Mouse (Mus musculus) MEL (cell line): Measurements from ENCODE around the gene Tshr. TPM values are rescaled to one million over a fixed set of nuclear protein-coding genes. Genes with fewer than 3 reads are reported as not detected.

Experiments used
- DNase-seq: peaks from one replicate; pipeline ENCODE4 v3.0.0; 2011; ENCODE audit warnings: low read depth, low spot score
- H3K27ac ChIP-seq: 2 replicates; pipeline ENCODE4 v1.5.1; 2012; ENCODE audit warnings: low read depth, mild to moderate bottlenecking, control low read depth, low read length, moderate library complexity; ENCODE audit not compliant: control insufficient read depth
- H3K27me3 ChIP-seq, 2 experiments: fragments of 150-350 bp in 1 of 2; sonication (generic) in 1 of 2; 2 replicates each; pipeline ENCODE4 v1.6.1; 2012; ENCODE audit warnings: low read length in 2 of 2, mild to moderate bottlenecking in 2 of 2, improper control_type of control experiment in 1 of 2, moderate library complexity in 1 of 2; ENCODE audit not compliant: insufficient read depth in 2 of 2, control insufficient read depth in 1 of 2
- H3K36me3 ChIP-seq, 2 experiments: 2 replicates each; pipeline ENCODE4 v1.6.1; 2012 to 2014; ENCODE audit warnings: low read length in 2 of 2, improper control_type of control experiment in 1 of 2, inconsistent platforms in 1 of 2, mild to moderate bottlenecking in 1 of 2; ENCODE audit not compliant: insufficient read depth in 2 of 2, control insufficient read depth in 1 of 2
- H3K4me1 ChIP-seq, 2 experiments: fragments of 150-350 bp in 1 of 2; sonication (generic) in 1 of 2; 2 replicates each; pipeline ENCODE4 v1.6.1; 2012; ENCODE audit warnings: low read length in 2 of 2, improper control_type of control experiment in 1 of 2, mild to moderate bottlenecking in 1 of 2; ENCODE audit not compliant: insufficient read depth in 2 of 2, control insufficient read depth in 1 of 2
- H3K4me3 ChIP-seq, 2 experiments: fragments of 150-350 bp in 1 of 2; sonication (generic) in 1 of 2; 2 replicates each; pipeline ENCODE4 v1.5.1; 2012; ENCODE audit warnings: low read depth in 2 of 2, low read length in 2 of 2, mild to moderate bottlenecking in 2 of 2, moderate library complexity in 2 of 2, control low read depth in 1 of 2, improper control_type of control experiment in 1 of 2; ENCODE audit not compliant: control insufficient read depth in 1 of 2, insufficient read depth in 1 of 2
- H3K79me2 ChIP-seq: 2 replicates; pipeline ENCODE4 v1.6.1; 2012; ENCODE audit warnings: mild to moderate bottlenecking, low read length, moderate library complexity; ENCODE audit not compliant: control insufficient read depth, poor library complexity, insufficient read depth
- H3K9ac ChIP-seq: 2 replicates; pipeline ENCODE4 v1.6.1; 2012; ENCODE audit warnings: low read depth, mild to moderate bottlenecking, control low read depth, low read length, moderate library complexity; ENCODE audit not compliant: control insufficient read depth, poor library complexity, severe bottlenecking
- H3K9me3 ChIP-seq: fragments of 150-350 bp; sonication (generic); replicated peaks from 2 replicates; pipeline ENCODE4 v1.6.1; 2012; ENCODE audit warnings: mild to moderate bottlenecking, low read length, improper control_type of control experiment, moderate library complexity; ENCODE audit not compliant: insufficient read depth
- BHLHE40 ChIP-seq: IDR thresholded peaks from 2 replicates; pipeline ENCODE4 v1.6.1; 2012; ENCODE audit warnings: low read depth, mild to moderate bottlenecking, inconsistent platforms, low read length, improper control_type of control experiment, borderline replicate concordance
- CHD1 ChIP-seq: IDR thresholded peaks from 2 replicates; pipeline ENCODE4 v1.6.1; 2012; ENCODE audit warnings: low read depth, mild to moderate bottlenecking, inconsistent platforms, low read length, improper control_type of control experiment
- CTCF ChIP-seq, 3 experiments: IDR thresholded peaks in 2 of 3; conservative IDR thresholded peaks in 1 of 3; 2 replicates each; pipeline ENCODE4 v1.5.1; 2011 to 2012; ENCODE audit warnings: low read length in 3 of 3, low read depth in 2 of 3, mild to moderate bottlenecking in 2 of 3, improper control_type of control experiment in 1 of 3, inconsistent platforms in 1 of 3, mixed read lengths in 1 of 3, moderate library complexity in 1 of 3; ENCODE audit not compliant: control insufficient read depth in 1 of 3, insufficient read depth in 1 of 3, poor library complexity in 1 of 3, severe bottlenecking in 1 of 3
- ELF1 ChIP-seq: IDR thresholded peaks from 2 replicates; pipeline ENCODE4 v1.6.1; 2014; ENCODE audit warnings: low read depth, mild to moderate bottlenecking, inconsistent platforms, low read length, improper control_type of control experiment, moderate library complexity
- GABPA ChIP-seq: IDR thresholded peaks from 2 replicates; pipeline ENCODE4 v1.6.1; 2012; ENCODE audit warnings: low read depth, mild to moderate bottlenecking, inconsistent platforms, low read length, improper control_type of control experiment, moderate library complexity
- GATA1 ChIP-seq: IDR thresholded peaks from 2 replicates; pipeline ENCODE4 v1.6.1; 2011; ENCODE audit warnings: low read depth, low read length, improper control_type of control experiment
- HCFC1 ChIP-seq: IDR thresholded peaks from 2 replicates; pipeline ENCODE4 v1.6.1; 2012; ENCODE audit warnings: low read depth, mild to moderate bottlenecking, inconsistent platforms, low read length, improper control_type of control experiment, moderate library complexity
- KAT2A ChIP-seq: conservative IDR thresholded peaks from 2 replicates; pipeline ENCODE4 v1.6.1; 2012; ENCODE audit warnings: low read depth, low read length, improper control_type of control experiment, inconsistent platforms
- MAFK ChIP-seq: IDR thresholded peaks from 2 replicates; pipeline ENCODE4 v1.6.1; 2011; ENCODE audit warnings: low read depth, mild to moderate bottlenecking, low read length, improper control_type of control experiment, borderline replicate concordance
- MXI1 ChIP-seq: IDR thresholded peaks from 2 replicates; pipeline ENCODE4 v1.6.1; 2011; ENCODE audit warnings: mild to moderate bottlenecking, low read depth, low read length, improper control_type of control experiment
- MYB ChIP-seq: IDR thresholded peaks from 2 replicates; pipeline ENCODE4 v1.6.1; 2011; ENCODE audit warnings: mild to moderate bottlenecking, low read depth, low read length, improper control_type of control experiment
- NRF1 ChIP-seq: IDR thresholded peaks from 2 replicates; pipeline ENCODE4 v1.6.1; 2014; ENCODE audit warnings: low read depth, mild to moderate bottlenecking, inconsistent platforms, low read length, improper control_type of control experiment, moderate library complexity; ENCODE audit not compliant: poor library complexity, insufficient read depth, severe bottlenecking
- POLR2A ChIP-seq, 2 experiments: IDR thresholded peaks; 2 replicates each; pipeline ENCODE4 v1.6.1; 2011 to 2012; ENCODE audit warnings: low read length in 2 of 2, mild to moderate bottlenecking in 2 of 2, control low read depth in 1 of 2, improper control_type of control experiment in 1 of 2, low read depth in 1 of 2, moderate library complexity in 1 of 2; ENCODE audit not compliant: control insufficient read depth in 1 of 2, insufficient read depth in 1 of 2, poor library complexity in 1 of 2
- POLR2AphosphoS5 ChIP-seq: IDR thresholded peaks from 2 replicates; pipeline ENCODE4 v1.6.1; 2012; ENCODE audit warnings: low read depth, borderline replicate concordance, mild to moderate bottlenecking, inconsistent platforms, low read length, moderate library complexity, mixed read lengths
- RAD21 ChIP-seq: IDR thresholded peaks from 2 replicates; pipeline ENCODE4 v1.6.1; 2011; ENCODE audit warnings: mild to moderate bottlenecking, low read depth, low read length, improper control_type of control experiment
- RCOR1 ChIP-seq: IDR thresholded peaks from 2 replicates; pipeline ENCODE4 v1.6.1; 2012; ENCODE audit warnings: low read depth, mild to moderate bottlenecking, inconsistent platforms, low read length, improper control_type of control experiment
- SMC3 ChIP-seq: IDR thresholded peaks from 2 replicates; pipeline ENCODE4 v1.6.1; 2011; ENCODE audit warnings: low read depth, low read length, improper control_type of control experiment
- TAL1 ChIP-seq: IDR thresholded peaks from 2 replicates; pipeline ENCODE4 v1.6.1; 2012; ENCODE audit warnings: mild to moderate bottlenecking, inconsistent platforms, low read length, moderate library complexity, mixed read lengths
- TBP ChIP-seq: IDR thresholded peaks from 2 replicates; pipeline ENCODE4 v1.8.0; 2011; ENCODE audit warnings: low read depth, low read length, improper control_type of control experiment
- UBTF ChIP-seq: IDR thresholded peaks from 2 replicates; pipeline ENCODE4 v1.6.1; 2012; ENCODE audit warnings: low read depth, mild to moderate bottlenecking, inconsistent platforms, low read length, improper control_type of control experiment, moderate library complexity, borderline replicate concordance; ENCODE audit not compliant: insufficient read depth
- ZC3H11A ChIP-seq: IDR thresholded peaks from 2 replicates; pipeline ENCODE4 v1.6.1; 2012; ENCODE audit warnings: low read depth, mild to moderate bottlenecking, inconsistent platforms, low read length, improper control_type of control experiment
- ZMIZ1 ChIP-seq: IDR thresholded peaks from 2 replicates; pipeline ENCODE4 v1.6.1; 2012; ENCODE audit warnings: low read depth, mild to moderate bottlenecking, inconsistent platforms, low read length, improper control_type of control experiment, moderate library complexity
- polyA plus RNA-seq, 2 experiments: library from polyadenylated mRNA; stranded (reverse) in 1 of 2; unstranded in 1 of 2; fragments of >175 nt in 1 of 2; fragments of >200 nt in 1 of 2; gene quantifications; 2 replicates each; pipeline versions ENCODE4 v1.2.1 to v1.2.4; 2012; ENCODE audit warnings: low replicate concordance in 2 of 2, low read depth in 1 of 2; ENCODE audit not compliant: insufficient read length in 2 of 2, insufficient read depth in 1 of 2, missing spikeins in 1 of 2
- total RNA-seq: library from RNA; depleted of rRNA; stranded (reverse); fragments of 300-350 nt; gene quantifications from 2 replicates; pipeline ENCODE4 v1.2.3, GENCODE M21; 2012

Gene Tshr
- total and polyA plus RNA-seq, 3 experiments, result not detected

- H3K4me1 ChIP-seq, result peaks cover 0 to 4% of the 10 kb centered on the region in 2 experiments; a peak in 1 of 4 replicates
- no peak overlapping the region for H3K4me3 ChIP-seq
- no peaks in the 10 kb centered on the region; a peak in 1 of 4 replicates for H3K36me3 ChIP-seq
- H3K9ac ChIP-seq, result no peak overlapping the region
- no peaks in the 10 kb centered on the region for H3K27me3 ChIP-seq
- H3K27ac ChIP-seq, result no peak overlapping the region
- TF ChIP-seq GATA1, result no peak
- TF ChIP-seq MAFK, result no peak
- TF ChIP-seq UBTF, result no peak
- TF ChIP-seq RCOR1, result no peak
- no peak for TF ChIP-seq ZMIZ1
- no peak for TF ChIP-seq POLR2A (IDR thresholded peaks at IDR 0.05; ENCODE audit: control insufficient read depth in 1 of 2, insufficient read depth in 1 of 2, low read depth in 1 of 2, low read length in 2 of 2, poor library complexity in 1 of 2)
- no peak for TF ChIP-seq KAT2A
- TF ChIP-seq TAL1, result no peak
- no peak for TF ChIP-seq GABPA
- no peak for TF ChIP-seq POLR2AphosphoS5
- TF ChIP-seq MXI1, result no peak
- no peaks in the 10 kb centered on the region for H3K9me3 ChIP-seq
- no peak for DNase-seq
- no peaks in the 10 kb centered on the region for H3K79me2 ChIP-seq
These were observed 32.5 kb downstream of the Tshr start for GRCm38 (mm10) chr12:91416828-91417227.

GRCm38 (mm10) chr12:91418791-91419190, 34.4 kb downstream of the Tshr start:
- H3K36me3 ChIP-seq, result peaks cover 0 to 6% of the 10 kb centered on the region in 2 experiments; a peak in 2 of 4 replicates
- no peak overlapping the region for H3K4me3 ChIP-seq
- H3K27me3 ChIP-seq, result no peaks in the 10 kb centered on the region
- no peak overlapping the region for H3K9ac ChIP-seq
- no peak overlapping the region for H3K27ac ChIP-seq
- H3K79me2 ChIP-seq, result no peaks in the 10 kb centered on the region
- TF ChIP-seq RAD21 (peak; percentile 54), HCFC1 (no peak), ZC3H11A (peak; percentile 44), CHD1 (no peak), CTCF (IDR thresholded peaks at IDR 0.05 in 2 of 3, conservative IDR thresholded peaks at IDR 0.05 in 1 of 3; ENCODE audit: control insufficient read depth in 1 of 3, insufficient read depth in 1 of 3, low read depth in 2 of 3, low read length in 3 of 3, poor library complexity in 1 of 3, severe bottlenecking in 1 of 3) (peak; percentile 76 to 80 (median 80)), BHLHE40 (no peak), TBP (no peak), KAT2A (no peak), ELF1 (no peak), NRF1 (no peak), POLR2A (IDR thresholded peaks at IDR 0.05; ENCODE audit: control insufficient read depth in 1 of 2, insufficient read depth in 1 of 2, low read depth in 1 of 2, low read length in 2 of 2, poor library complexity in 1 of 2) (no peak), MYB (no peak), TAL1 (no peak), SMC3 (peak; percentile 81)
- peak; percentile 77 for DNase-seq
- H3K9me3 ChIP-seq, result no peaks in the 10 kb centered on the region
- peaks cover 0 to 10% of the 10 kb centered on the region in 2 experiments; a peak in 2 of 4 replicates for H3K4me1 ChIP-seq
